In the genomic region with DNA sequence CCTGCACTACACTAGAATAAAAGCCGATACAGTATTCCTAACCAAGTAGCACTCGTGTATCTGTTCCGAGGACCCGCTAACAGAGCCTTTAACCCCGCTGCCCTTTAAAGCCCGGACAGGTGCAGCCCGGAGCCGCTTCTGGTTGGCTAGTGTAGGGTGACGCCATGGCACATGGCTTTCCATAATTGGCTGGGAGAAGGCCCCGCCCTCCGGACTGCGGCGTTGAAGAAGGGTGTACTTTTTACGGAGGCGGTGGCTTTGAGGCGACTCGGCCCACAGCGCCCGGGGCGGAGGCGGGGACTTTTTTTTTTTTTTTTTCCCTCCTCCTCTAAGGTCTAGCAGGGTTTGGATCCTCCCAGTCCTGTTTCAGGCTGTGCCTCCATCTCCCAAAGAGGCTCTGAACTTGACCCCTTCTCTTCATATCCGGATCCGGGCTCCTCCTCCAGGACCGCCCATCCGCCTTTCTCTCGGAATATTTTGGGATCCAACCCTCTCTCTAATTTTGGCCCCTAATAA, we compare ENCODE assay signal across 8 mouse cellular contexts. TPM values are rescaled to one million over a fixed set of nuclear protein-coding genes. Genes with fewer than 3 reads are reported as not detected.
A peak's percentile ranks its signal among the peaks of the same experiment; 100 is the strongest.
DNase-seq lines count a peak whose midpoint lies in the region; ATAC-seq and TF ChIP-seq lines count a peak whose summit lies in the region.

A gene (plus strand): TSS at position 198 of the 516 bp plus-strand sequence.

- peak within 1 kb of the TSS; percentile 77 for H3K4me2 ChIP-seq in embryonic facial prominence, embryonic 12.5 days (replicated peaks)
- H3K4me2 ChIP-seq in intestine, postnatal 0 days (replicated peaks; ENCODE audit: low read depth): peak within 1 kb of the TSS; percentile 72

- H3K36me3 ChIP-seq in embryonic facial prominence, embryonic 12.5 days: no peaks in the 10 kb centered on the region
- peaks cover 5% of the 10 kb centered on the region; the same call in 1 of the 2 replicates for H3K36me3 ChIP-seq in intestine, postnatal 0 days (ENCODE audit: control insufficient read depth, insufficient read depth)
- H3K36me3 ChIP-seq in midbrain, embryonic 10.5 days: peaks cover 26% of the 10 kb centered on the region

- peak within 1 kb of the TSS; percentile 72 for H3K27ac ChIP-seq in embryonic facial prominence, embryonic 12.5 days
- H3K27ac ChIP-seq in intestine, postnatal 0 days (ENCODE audit: low read depth, low read length): peak within 1 kb of the TSS; percentile 87
- peak within 1 kb of the TSS; percentile 95 for H3K27ac ChIP-seq in midbrain, embryonic 10.5 days (replicated peaks)

- peak within 1 kb of the TSS; percentile 46 for H3K4me3 ChIP-seq in embryonic facial prominence, embryonic 12.5 days
- H3K4me3 ChIP-seq in intestine, postnatal 0 days (ENCODE audit: low read depth, low read length): peak within 1 kb of the TSS; percentile 49
- H3K4me3 ChIP-seq in midbrain, embryonic 10.5 days: peak within 1 kb of the TSS; percentile 80

- no peaks in the 10 kb centered on the region for H3K9me3 ChIP-seq in embryonic facial prominence, embryonic 12.5 days
- no peaks in the 10 kb centered on the region for H3K9me3 ChIP-seq in intestine, postnatal 0 days (ENCODE audit: control insufficient read depth)
- no peaks in the 10 kb centered on the region for H3K9me3 ChIP-seq in midbrain, embryonic 10.5 days (replicated peaks)

- H3K27me3 ChIP-seq in embryonic facial prominence, embryonic 12.5 days: peaks cover 40% of the 10 kb centered on the region
- H3K27me3 ChIP-seq in intestine, postnatal 0 days (replicated peaks; ENCODE audit: control insufficient read depth, insufficient read depth, low read length): no peaks in the 10 kb centered on the region
- H3K27me3 ChIP-seq in midbrain, embryonic 10.5 days (ENCODE audit: low read depth, poor library complexity, severe bottlenecking): peaks cover 30% of the 10 kb centered on the region

- DNase-seq in adrenal gland, postnatal 36 days: peak; percentile 97
- DNase-seq in left cerebral cortex, postnatal 36 days (ENCODE audit: low spot score in 2 of 2): peak; percentile 92 to 93
- peak; percentile 96 for DNase-seq in midbrain, embryonic 10.5 days (ENCODE audit: low spot score)
- DNase-seq in right cerebral cortex, postnatal 36 days (ENCODE audit: low spot score in 2 of 2): peak; percentile 94
- DNase-seq in urinary bladder, postnatal 4 days (ENCODE audit: low spot score in 2 of 2): peak; percentile 88 to 93

- H3K9ac ChIP-seq in embryonic facial prominence, embryonic 12.5 days: peak within 1 kb of the TSS; percentile 58
- peak within 1 kb of the TSS; percentile 54 for H3K9ac ChIP-seq in intestine, postnatal 0 days (ENCODE audit: low read depth, low read length)

- under 1% methylated on average over 26 of the region's 26 CpGs for WGBS in embryonic facial prominence, embryonic 12.5 days
- under 1% methylated on average over 26 of the region's 26 CpGs for WGBS in intestine, postnatal 0 days
- WGBS in midbrain, embryonic 10.5 days: 0% methylated on average over 26 of the region's 26 CpGs

- intact Hi-C loops in left cerebral cortex, postnatal 36 days (cut with DNase I): loop anchor here (2.0 to 5.0 kb wide), 2 partner anchors 18 to 41 kb away; a partner anchor contains a TSS

- H3K4me1 ChIP-seq in embryonic facial prominence, embryonic 12.5 days: peaks cover 26% of the 10 kb centered on the region; the same call in 1 of the 2 replicates
- no peaks in the 10 kb centered on the region for H3K4me1 ChIP-seq in intestine, postnatal 0 days (replicated peaks; ENCODE audit: control insufficient read depth, insufficient read depth, low read length)
- peaks cover 50% of the 10 kb centered on the region for H3K4me1 ChIP-seq in midbrain, embryonic 10.5 days

- no peak for TF ChIP-seq CTCF in intestine, postnatal 0 days (IDR thresholded peaks at IDR 0.05; ENCODE audit: low read depth)

- peak; percentile 92 for ATAC-seq in embryonic facial prominence, embryonic 12.5 days (ENCODE audit: insufficient number of reproducible peaks, insufficient read depth, low FRiP score, low TSS enrichment)
- ATAC-seq in granulocyte monocyte progenitor cell, adult 5-6 weeks (replicated peaks; ENCODE audit: poor library complexity, severe bottlenecking): peak; percentile 85
- ATAC-seq in intestine, postnatal 0 days: peak; percentile 95

RNA-seq across cellular contexts. Expression of the gene that starts here (rescaled TPM):
- total RNA-seq in adrenal gland, postnatal 36 days (2021): 10 to 100 TPM; 55.9 to 58.0 TPM
- polyA plus RNA-seq in embryonic facial prominence, embryonic 12.5 days (2016; fragmentation: Nextera tagmentation; extraction: Ambion mirVana): 20.1 and 23.1 TPM in 2 replicates
- 15.3 and 17.8 TPM in 2 replicates for total RNA-seq in granulocyte monocyte progenitor cell, adult 5-6 weeks (2014; fragmentation: Nextera tagmentation)
- total RNA-seq in granulocyte monocyte progenitor cell, adult 5-6 weeks (2017): 6.7 and 9.4 TPM in 2 replicates
- 8.5 and 9.7 TPM in 2 replicates for polyA plus RNA-seq in intestine, postnatal 0 days (2015; fragmentation: Nextera tagmentation; extraction: Ambion mirVana)
- 100 to 1,000 TPM; 102 to 119 TPM for total RNA-seq in left cerebral cortex, postnatal 36 days (2021)
- polyA plus RNA-seq in midbrain, embryonic 10.5 days (2016; fragmentation: Nextera tagmentation; extraction: Ambion mirVana): 43.0 and 45.4 TPM in 2 replicates

Comparison
In these comparisons a context has a peak if more than half of its experiments do, and no peak if none do; other contexts are left out.
1. Peak in every context shown above with its lines: DNase-seq, ATAC-seq, H3K4me3 ChIP-seq and H3K27ac ChIP-seq.